Comparison of ENCODE assay signal across 26 mouse cellular contexts in the genomic region with DNA sequence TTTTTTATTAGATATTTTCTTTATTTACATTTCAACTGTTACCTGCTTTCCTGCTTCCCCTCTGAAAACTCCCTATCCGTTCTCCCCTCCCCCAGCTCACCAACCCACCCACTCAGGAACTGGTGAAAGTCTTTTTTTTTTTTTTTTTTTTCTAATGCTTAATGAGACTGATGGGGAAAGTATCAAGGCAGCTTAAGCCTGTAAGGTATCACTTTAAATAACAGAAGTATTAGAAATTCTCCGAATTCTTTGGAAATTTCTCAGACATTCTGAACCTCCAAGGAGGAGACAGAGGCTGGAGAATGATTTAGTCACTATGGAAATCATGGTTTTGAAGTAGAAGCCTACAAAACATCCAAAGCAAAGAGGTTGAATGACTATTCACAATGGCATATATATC.
"Had no signal": no experiment of that assay in that cellular context is flagged by ENCODE, and none has a peak within 500 bp of the region (broad histone marks: within the 10 kb centered on the region; RNA-seq: fewer than 3 reads in every experiment).

No protein-coding gene starts in this region.

- H3K9me3 ChIP-seq: embryonic facial prominence, embryonic 10.5 days; embryonic facial prominence, embryonic 12.5 days; embryonic facial prominence, embryonic 13.5 days; embryonic facial prominence, embryonic 15.5 days; forebrain, embryonic 10.5 days; forebrain, embryonic 12.5 days; forebrain, embryonic 13.5 days; forebrain, embryonic 15.5 days; heart, embryonic 10.5 days had no signal

- H3K4me1 ChIP-seq: embryonic facial prominence, embryonic 10.5 days; embryonic facial prominence, embryonic 12.5 days; embryonic facial prominence, embryonic 13.5 days; embryonic facial prominence, embryonic 15.5 days; forebrain, embryonic 10.5 days; forebrain, embryonic 12.5 days; forebrain, embryonic 13.5 days; forebrain, embryonic 15.5 days; heart, embryonic 10.5 days had no signal

- H3K36me3 ChIP-seq: embryonic facial prominence, embryonic 10.5 days; embryonic facial prominence, embryonic 12.5 days; embryonic facial prominence, embryonic 13.5 days; embryonic facial prominence, embryonic 15.5 days; forebrain, embryonic 10.5 days; forebrain, embryonic 12.5 days; forebrain, embryonic 15.5 days; heart, embryonic 10.5 days had no signal

- H3K9ac ChIP-seq: embryonic facial prominence, embryonic 12.5 days; embryonic facial prominence, embryonic 13.5 days; embryonic facial prominence, embryonic 15.5 days; forebrain, embryonic 12.5 days; forebrain, embryonic 13.5 days; forebrain, embryonic 15.5 days; forebrain, postnatal 0 days had no signal

- ATAC-seq: forebrain, embryonic 13.5 days; forebrain, embryonic 14.5 days; forebrain, embryonic 15.5 days; forebrain, embryonic 16.5 days; forebrain, postnatal 0 days had no signal

- H3K27ac ChIP-seq: embryonic facial prominence, embryonic 10.5 days; embryonic facial prominence, embryonic 12.5 days; embryonic facial prominence, embryonic 13.5 days; embryonic facial prominence, embryonic 15.5 days; forebrain, embryonic 10.5 days; forebrain, embryonic 12.5 days; forebrain, embryonic 13.5 days; forebrain, embryonic 15.5 days; gastrocnemius, adult 2 months; heart, adult 2 months; heart, embryonic 10.5 days had no signal

- H3K4me3 ChIP-seq: embryonic facial prominence, embryonic 10.5 days; embryonic facial prominence, embryonic 12.5 days; embryonic facial prominence, embryonic 13.5 days; embryonic facial prominence, embryonic 15.5 days; erythroblast, embryonic 14.5 days; forebrain, embryonic 10.5 days; forebrain, embryonic 12.5 days; forebrain, embryonic 13.5 days; forebrain, embryonic 15.5 days; gastrocnemius, adult 2 months; heart, adult 2 months; heart, embryonic 10.5 days had no signal

- DNase-seq: cerebellum, postnatal 10 days; cerebellum, postnatal 14 days; cerebellum, postnatal 25 days; cerebellum, postnatal 36 days; embryo, embryonic 11 days; forebrain, postnatal 0 days; gastrocnemius, adult 2 months; gastrocnemius, postnatal 10 days; gastrocnemius, postnatal 14 days; gastrocnemius, postnatal 25 days; gastrocnemius, postnatal 36 days; heart, adult 11 months; heart, adult 18-20 months; heart, adult 2 months had no signal
